Mouse (Mus musculus) neural tube, embryonic 12.5 days (tissue): ENCODE measurements around the gene Fgfbp3. TPM values are rescaled to one million over a fixed set of nuclear protein-coding genes. Genes with fewer than 3 reads are reported as not detected.

Experiments used
- ATAC-seq: fragments of 200-750 bp; cut with Nextera tagmentation; 2 replicates; pipeline ENCODE4 v1.8.0; 2017; ENCODE audit warnings: low read depth, mild to moderate bottlenecking, moderate TSS enrichment, moderate library complexity; ENCODE audit not compliant: low FRiP score
- H3K27ac ChIP-seq: fragments of 300-500 bp; sonication (generic); 2 replicates; pipeline ENCODE4 v1.5.1; 2016
- H3K27me3 ChIP-seq: fragments of 300-500 bp; sonication (generic); replicated peaks from 2 replicates; pipeline ENCODE4 v1.6.1; 2016; ENCODE audit warnings: mild to moderate bottlenecking
- H3K36me3 ChIP-seq: fragments of 300-500 bp; sonication (generic); 2 replicates; pipeline ENCODE4 v1.6.1; 2016; ENCODE audit warnings: mild to moderate bottlenecking
- H3K4me1 ChIP-seq: fragments of 300-500 bp; sonication (generic); 2 replicates; pipeline ENCODE4 v1.6.1; 2016
- H3K4me2 ChIP-seq: fragments of 300-500 bp; sonication (generic); replicated peaks from 2 replicates; pipeline ENCODE4 v1.6.1; 2016; ENCODE audit warnings: mild to moderate bottlenecking
- H3K4me3 ChIP-seq: fragments of 300-500 bp; sonication (generic); 2 replicates; pipeline ENCODE4 v1.5.1; 2016
- H3K9ac ChIP-seq: fragments of 300-500 bp; sonication (generic); 2 replicates; pipeline ENCODE4 v1.6.1; 2016; ENCODE audit warnings: mild to moderate bottlenecking
- H3K9me3 ChIP-seq: fragments of 300-500 bp; sonication (generic); 2 replicates; pipeline ENCODE4 v1.6.1; 2016; ENCODE audit warnings: mild to moderate bottlenecking
- WGBS: fragments of 180-500 bp; shearing (Covaris S2); methylation state at CpG from one replicate; pipeline ENCODE4 v1.1.7; 2016; 5-methylcytosine and 5-hydroxymethylcytosine counted together
- polyA plus RNA-seq: library from polyadenylated mRNA; unstranded; fragments of >200 nt; fragmentation: Nextera tagmentation; extraction: Ambion mirVana; gene quantifications from 2 replicates; pipeline ENCODE4 v1.2.1, GENCODE M21; 2016

Gene Fgfbp3
- polyA plus RNA-seq, 1 experiment from 2014 or later = 99.2 TPM

DNA sequence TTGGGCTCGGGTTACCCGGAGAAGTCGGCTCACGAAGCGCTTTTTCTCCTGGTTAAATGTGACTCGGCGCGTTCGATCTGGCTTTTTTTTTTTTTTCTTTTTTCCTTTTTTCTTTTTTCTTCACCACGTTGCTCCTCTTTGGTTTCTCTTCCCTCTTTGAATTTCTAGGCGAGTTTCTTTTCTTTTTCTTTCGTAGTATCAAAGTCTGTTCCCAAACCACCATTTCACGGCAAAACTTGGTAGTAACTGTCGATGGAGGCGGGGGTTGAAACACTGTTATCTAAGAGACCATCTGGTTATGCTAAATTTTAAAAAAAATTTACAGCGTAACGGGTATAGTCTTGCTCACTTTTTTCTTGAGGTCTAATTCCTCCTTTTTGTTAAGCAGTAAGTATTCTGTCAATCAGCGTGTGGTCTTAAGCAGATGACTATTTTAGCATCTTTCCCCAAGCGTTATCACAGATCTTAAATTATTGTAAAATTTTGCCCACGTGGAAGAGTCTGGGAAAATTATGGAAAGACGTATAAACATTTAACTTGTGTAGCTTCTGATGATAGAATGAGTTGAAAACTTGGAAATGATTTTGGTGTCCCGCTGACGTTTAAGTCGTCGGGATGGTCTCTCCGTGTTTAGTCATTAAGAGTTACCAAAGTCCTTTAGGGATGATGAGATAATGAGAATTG, 7.3 kb upstream of the Fgfbp3 start:
- Histone ChIP-seq H3K4me2 (peak overlapping the region; percentile 70), H3K4me3 (peak overlapping the region; percentile 91), H3K27me3 (no peaks in the 10 kb centered on the region), H3K4me1 (peaks cover 9% of the 10 kb centered on the region), H3K27ac (peak overlapping the region; percentile 80; the same call in 1 of the 2 replicates), H3K9ac (peak overlapping the region; percentile 91), H3K9me3 (no peaks in the 10 kb centered on the region), H3K36me3 (no peaks in the 10 kb centered on the region)
- ATAC-seq = no peak
- 1% methylated on average over 26 of the region's 26 CpGs for WGBS

DNA sequence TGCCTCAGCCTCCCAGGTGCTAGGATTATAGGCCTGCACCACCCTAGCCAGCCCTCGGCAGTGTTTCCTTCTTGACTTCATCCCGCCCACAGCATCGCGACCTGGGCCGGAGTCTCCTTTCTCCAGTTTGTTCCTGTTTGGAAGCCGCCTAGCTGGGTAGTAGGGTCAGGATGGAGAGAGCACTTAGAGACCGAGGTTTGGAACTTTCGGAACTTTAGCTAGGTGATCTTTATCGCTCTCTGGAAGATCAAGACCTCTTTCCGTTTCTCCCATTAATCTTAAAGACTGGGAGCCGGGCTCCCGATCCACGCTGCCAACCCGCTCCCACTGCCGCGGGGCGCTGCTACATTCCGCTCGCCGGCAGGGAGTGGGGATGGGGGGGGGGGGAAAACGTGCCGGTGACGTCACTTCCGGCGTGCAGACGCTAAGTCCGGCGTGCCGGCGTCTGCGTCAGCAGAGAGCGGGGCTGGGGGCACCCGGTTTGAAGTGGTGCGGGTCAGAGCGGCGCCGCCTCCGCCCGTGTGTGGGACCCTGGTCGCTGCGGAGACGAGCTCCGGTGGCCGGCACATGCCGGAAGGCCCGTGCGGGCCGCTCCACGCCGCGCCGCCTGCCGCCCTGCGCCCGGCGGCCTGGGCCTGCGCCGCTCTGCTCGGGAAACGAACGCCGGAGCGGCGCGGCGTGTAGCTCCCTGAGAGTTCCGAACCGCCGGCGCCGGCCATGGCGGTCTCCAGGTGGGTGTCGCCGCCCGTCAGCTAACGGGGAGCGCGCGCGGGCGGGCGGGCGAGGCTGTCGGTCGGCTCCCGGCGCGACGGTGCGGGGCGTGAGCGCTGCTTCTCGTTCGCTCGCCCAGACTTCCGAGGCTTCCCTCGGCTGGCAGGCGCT, 6.5 kb upstream of the Fgfbp3 start, which contains the start of gene Btaf1:
Gene Btaf1, plus strand, starts transcription at position 409 of the 882 bp plus-strand sequence.
- ATAC-seq = peak; percentile 97
- no peaks in the 10 kb centered on the region for H3K36me3 ChIP-seq
- peak within 1 kb of the TSS; percentile 91 for H3K4me3 ChIP-seq
- H3K9me3 ChIP-seq = no peaks in the 10 kb centered on the region
- no peaks in the 10 kb centered on the region for H3K27me3 ChIP-seq
- peak within 1 kb of the TSS; percentile 91 for H3K9ac ChIP-seq
- under 1% methylated on average over 96 of the region's 98 CpGs for WGBS
- H3K4me2 ChIP-seq = peak within 1 kb of the TSS; percentile 70
- peak within 1 kb of the TSS; percentile 80 for H3K27ac ChIP-seq
- peaks cover 9% of the 10 kb centered on the region for H3K4me1 ChIP-seq

DNA sequence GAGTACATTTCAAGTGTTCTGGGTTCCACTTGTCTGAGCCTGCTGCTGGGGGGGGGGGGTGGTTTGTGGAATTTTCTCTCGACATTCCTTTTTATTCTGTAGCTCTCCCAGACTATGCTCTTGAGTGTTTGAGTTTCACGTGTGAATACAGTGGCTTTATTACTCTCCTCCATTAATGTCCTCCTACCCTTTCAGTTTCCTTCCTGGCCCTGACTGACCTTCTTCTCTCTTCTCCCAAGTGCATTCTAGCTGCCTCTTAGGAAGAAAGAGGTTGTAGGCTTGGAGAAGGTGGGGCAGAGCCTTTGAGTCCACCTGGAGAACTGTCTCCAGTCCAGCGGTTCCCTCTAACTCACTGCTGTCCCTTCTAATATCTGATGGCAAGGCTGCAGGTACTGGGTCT, 3.5 kb upstream of the Fgfbp3 start:
- WGBS = 58% methylated on average over 3 of the region's 3 CpGs
- H3K27me3 ChIP-seq = no peaks in the 10 kb centered on the region
- ATAC-seq = no peak

DNA sequence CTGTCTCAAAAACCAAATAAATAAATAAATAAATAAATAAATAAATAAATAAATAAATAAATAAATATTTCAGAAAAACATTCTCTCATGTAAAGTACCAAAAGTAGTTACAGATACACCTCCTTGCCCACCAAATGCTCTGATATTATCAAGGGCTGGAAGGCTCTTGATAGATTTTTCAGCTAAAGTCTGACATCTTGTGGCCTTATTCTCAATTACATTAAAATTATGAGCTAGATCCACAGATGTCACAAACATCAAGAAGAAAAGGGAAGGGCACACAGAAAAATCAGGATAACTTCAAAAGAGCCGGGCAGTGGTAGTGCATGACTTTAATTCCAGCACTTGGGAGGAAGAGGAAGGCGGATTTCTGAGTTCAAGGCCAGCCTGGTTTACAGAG, 2.6 kb upstream of the Fgfbp3 start:
- H3K27me3 ChIP-seq = no peaks in the 10 kb centered on the region
- no peaks in the 10 kb centered on the region for H3K9me3 ChIP-seq
- H3K4me2 ChIP-seq = no peak overlapping the region
- H3K4me1 ChIP-seq = peaks cover 8% of the 10 kb centered on the region
- H3K27ac ChIP-seq = no peak overlapping the region
- H3K36me3 ChIP-seq = no peaks in the 10 kb centered on the region
- 52% methylated on average over 2 of the region's 2 CpGs for WGBS
- H3K4me3 ChIP-seq = no peak overlapping the region
- H3K9ac ChIP-seq = no peak overlapping the region
- ATAC-seq = no peak

More for the DNA sequence above, 3.5 kb upstream of the Fgfbp3 start:
- Histone ChIP-seq H3K27ac (no peak overlapping the region), H3K36me3 (no peaks in the 10 kb centered on the region), H3K4me2 (no peak overlapping the region), H3K9me3 (no peaks in the 10 kb centered on the region), H3K9ac (no peak overlapping the region), H3K4me1 (peaks cover 12% of the 10 kb centered on the region), H3K4me3 (no peak overlapping the region)

DNA sequence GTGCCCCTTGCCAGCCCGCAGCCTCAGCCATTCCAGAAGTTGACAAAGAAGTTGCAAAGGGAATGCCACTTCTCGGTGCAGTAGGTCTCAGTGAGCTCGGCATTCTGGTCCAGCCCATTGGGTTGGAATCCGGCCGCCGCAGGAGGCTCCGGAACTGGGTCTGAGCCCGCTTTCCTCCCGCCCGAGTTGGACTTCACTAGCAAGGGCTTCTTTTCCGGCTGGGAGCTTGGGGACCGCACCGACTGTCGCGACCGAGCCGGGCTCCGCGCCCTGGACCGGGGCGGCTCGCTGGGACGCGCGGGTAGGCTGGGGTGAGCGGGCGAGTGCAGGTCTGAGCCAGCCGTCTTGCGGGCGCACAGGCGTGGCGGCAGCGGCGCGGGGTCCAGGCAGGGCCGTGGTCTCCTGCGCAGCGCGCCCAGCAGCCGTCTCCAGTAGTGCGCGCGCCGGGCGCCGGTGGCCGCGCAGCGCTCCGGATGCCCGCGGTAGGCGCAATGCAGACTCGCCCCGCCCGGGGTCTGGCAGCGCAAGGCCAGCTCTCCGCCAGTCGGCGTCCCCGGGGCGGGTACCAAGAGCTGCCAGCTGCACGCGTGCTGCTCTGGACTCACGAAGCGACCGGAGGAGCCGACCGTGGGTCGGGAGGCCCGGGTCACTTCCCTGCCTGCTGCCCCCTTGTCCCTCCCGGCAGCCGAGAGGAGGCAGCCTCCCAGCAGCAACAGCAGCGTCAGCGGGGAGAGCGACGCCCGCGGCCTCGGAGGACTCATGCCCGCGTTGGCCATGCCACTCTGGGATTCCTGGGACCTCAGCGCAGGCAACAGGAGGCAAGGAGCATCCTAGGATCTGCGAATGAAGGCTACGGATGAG, 744 bp downstream of the Fgfbp3 start:
- Histone ChIP-seq H3K4me3 (peak overlapping the region; percentile 85), H3K9ac (peak overlapping the region; percentile 92), H3K27ac (peak overlapping the region; percentile 79), H3K36me3 (no peaks in the 10 kb centered on the region), H3K4me1 (peaks cover 2% of the 10 kb centered on the region; the same call in 1 of the 2 replicates), H3K27me3 (no peaks in the 10 kb centered on the region), H3K4me2 (peak overlapping the region; percentile 67), H3K9me3 (no peaks in the 10 kb centered on the region)
- ATAC-seq = peak; percentile 88
- WGBS = under 1% methylated on average over 85 of the region's 85 CpGs

DNA sequence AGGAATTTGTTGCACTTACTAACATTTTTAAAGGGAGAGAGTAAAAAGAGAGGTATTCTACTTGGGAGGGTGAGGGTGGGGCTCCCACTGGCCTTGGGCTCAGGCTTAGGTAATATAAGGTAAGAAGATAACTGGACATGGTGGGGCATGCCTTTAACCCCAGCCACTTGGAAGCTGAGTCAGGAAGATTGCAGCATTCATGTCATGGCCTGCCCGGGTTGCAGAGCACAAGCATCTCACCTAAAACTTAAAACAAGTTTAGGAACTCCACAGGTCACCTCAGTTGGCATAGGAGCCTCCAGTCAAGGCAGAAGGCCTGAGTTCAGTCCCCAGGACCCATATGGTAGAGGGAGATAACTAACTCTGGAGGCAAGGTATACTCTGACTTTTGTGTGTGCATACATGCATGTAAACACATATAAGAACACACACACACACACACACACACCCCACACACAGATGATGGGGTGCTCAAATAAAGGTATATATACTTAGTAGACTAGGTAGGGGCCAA, 2.5 kb downstream of the Fgfbp3 start:
- Histone ChIP-seq H3K36me3 (no peaks in the 10 kb centered on the region), H3K9ac (no peak overlapping the region), H3K27me3 (no peaks in the 10 kb centered on the region), H3K9me3 (no peaks in the 10 kb centered on the region), H3K4me2 (peak overlapping the region; percentile 21), H3K4me3 (0 out of 2 replicates have a peak overlapping the region, but pooled peaks have one; percentile 2), H3K27ac (no peak overlapping the region), H3K4me1 (peaks cover 2% of the 10 kb centered on the region; the same call in 1 of the 2 replicates)
- ATAC-seq = no peak
- WGBS = 84% methylated on average over 1 of the region's 1 CpGs

DNA sequence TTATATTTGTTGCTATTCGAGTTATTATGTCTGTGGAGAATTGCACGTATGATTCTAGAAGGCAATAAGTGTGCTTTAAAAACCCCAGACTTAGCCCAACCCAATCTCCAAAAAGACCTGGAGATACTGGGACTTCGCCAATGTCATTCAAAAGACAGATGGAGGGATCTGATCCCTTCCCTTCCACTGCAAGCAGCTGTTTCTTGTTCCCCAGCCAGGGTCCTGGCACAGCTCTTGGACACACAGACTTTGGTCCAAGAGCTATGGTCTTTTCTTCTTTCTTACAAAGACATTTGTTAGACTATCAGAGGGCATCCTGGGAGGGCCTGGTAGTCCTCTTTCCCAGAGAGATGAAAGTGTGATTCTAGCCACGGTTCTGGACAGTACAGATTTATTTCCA, 3.2 kb downstream of the Fgfbp3 start:
- WGBS = 72% methylated on average over 4 of the region's 4 CpGs

DNA sequence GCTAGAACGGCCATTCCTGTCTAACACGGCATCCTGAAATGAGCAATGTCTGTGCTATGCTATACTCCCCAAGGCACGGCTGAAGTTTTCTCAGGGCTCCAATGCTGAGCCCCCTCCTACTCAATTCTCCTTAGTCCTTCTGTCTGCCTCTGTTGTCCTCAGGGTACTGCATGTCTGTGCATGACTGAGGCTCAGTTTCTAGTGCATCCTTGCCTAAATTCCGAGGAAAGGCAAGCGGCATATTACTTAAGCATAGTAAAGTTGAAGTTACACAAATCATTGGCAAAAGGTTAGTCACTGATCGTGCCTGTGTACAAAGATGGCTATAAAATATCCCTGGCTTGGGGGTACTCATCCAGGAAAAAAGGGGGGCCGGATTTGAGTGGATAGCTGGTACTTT, 6.4 kb downstream of the Fgfbp3 start:
- Histone ChIP-seq H3K9me3 (no peaks in the 10 kb centered on the region), H3K9ac (no peak overlapping the region), H3K27me3 (no peaks in the 10 kb centered on the region), H3K4me2 (no peak overlapping the region), H3K36me3 (no peaks in the 10 kb centered on the region), H3K4me1 (no peaks in the 10 kb centered on the region), H3K27ac (no peak overlapping the region), H3K4me3 (no peak overlapping the region)
- no peak for ATAC-seq
- WGBS = 41% methylated on average over 7 of the region's 7 CpGs

More for the DNA sequence above, 3.2 kb downstream of the Fgfbp3 start:
- no peaks in the 10 kb centered on the region for H3K9me3 ChIP-seq
- H3K4me2 ChIP-seq = no peak overlapping the region
- H3K4me1 ChIP-seq = peaks cover 2% of the 10 kb centered on the region; the same call in 1 of the 2 replicates
- no peaks in the 10 kb centered on the region for H3K27me3 ChIP-seq
- ATAC-seq = no peak
- no peak overlapping the region for H3K9ac ChIP-seq
- no peak overlapping the region for H3K4me3 ChIP-seq
- H3K27ac ChIP-seq = no peak overlapping the region
- no peaks in the 10 kb centered on the region for H3K36me3 ChIP-seq

DNA sequence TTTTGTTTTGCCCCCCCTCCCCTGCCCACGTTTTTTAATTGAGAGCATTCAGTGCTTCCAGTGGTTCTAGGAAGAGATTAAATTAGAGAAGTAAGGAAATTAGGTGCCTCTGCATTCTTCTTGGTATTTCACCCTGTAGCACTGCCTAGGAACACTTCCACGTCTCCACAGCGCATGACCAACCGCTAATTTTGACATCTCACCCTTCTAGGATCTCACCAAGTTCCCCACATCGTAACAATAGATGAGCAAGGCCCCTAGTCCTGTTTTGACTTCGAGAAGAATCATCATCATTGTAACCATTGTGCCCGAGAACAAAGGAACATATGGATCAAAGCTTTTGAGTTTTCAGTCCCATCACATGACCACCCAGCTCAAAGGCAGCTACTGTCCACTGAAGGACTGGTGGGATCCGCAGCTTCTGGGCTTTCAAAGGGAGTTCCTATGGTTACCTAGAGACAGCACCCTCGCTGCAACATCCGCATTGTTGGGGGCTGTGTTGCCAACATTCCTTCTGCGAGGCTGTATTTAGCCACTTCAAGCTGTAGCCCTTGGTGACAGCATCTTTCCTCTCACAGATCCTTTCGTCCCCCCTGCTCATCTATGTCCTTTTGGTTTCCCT, 8.9 kb downstream of the Fgfbp3 start:
- 9% methylated on average over 12 of the region's 12 CpGs for WGBS
- Histone ChIP-seq H3K36me3 (no peaks in the 10 kb centered on the region), H3K27ac (no peak overlapping the region), H3K27me3 (no peaks in the 10 kb centered on the region), H3K4me1 (no peaks in the 10 kb centered on the region), H3K9me3 (no peaks in the 10 kb centered on the region), H3K4me2 (0 out of 2 replicates have a peak overlapping the region, but pooled peaks have one; percentile 16), H3K4me3 (no peak overlapping the region), H3K9ac (no peak overlapping the region)
- peak; percentile 77 for ATAC-seq

DNA sequence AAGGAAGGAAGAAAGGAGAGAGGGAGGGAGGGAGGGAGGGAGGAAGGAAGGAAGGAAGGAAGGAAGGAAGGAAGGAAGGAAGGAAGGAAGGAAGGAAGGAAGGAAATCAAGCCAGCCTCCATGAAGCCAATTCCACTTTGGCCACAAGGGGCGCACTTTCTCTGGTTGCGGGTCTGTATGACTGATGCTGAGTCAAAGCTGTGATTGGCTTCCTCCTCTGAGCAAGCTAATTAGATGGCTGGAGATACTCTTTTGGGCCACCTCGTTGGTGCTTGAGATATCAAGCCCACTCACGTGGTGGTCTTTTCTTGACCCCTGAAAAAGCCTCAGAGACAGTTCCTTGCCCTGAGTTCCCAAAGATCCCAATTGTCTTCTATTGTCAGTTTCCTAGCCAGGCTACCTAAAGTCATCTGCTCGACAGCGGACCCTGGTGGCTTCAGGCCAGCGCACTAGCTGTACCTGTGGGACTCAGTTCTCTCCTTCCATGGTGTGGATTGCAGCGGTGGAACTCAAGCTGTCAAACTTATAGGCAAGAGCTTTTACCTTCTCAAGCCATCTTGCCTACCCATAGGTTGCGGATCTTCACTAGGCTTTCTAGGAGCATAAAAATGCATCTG, 9.6 kb downstream of the Fgfbp3 start:
- no peak overlapping the region for H3K27ac ChIP-seq
- 0 out of 2 replicates have a peak, but pooled peaks have one; percentile 25 for ATAC-seq
- 24% methylated on average over 9 of the region's 9 CpGs for WGBS

DNA sequence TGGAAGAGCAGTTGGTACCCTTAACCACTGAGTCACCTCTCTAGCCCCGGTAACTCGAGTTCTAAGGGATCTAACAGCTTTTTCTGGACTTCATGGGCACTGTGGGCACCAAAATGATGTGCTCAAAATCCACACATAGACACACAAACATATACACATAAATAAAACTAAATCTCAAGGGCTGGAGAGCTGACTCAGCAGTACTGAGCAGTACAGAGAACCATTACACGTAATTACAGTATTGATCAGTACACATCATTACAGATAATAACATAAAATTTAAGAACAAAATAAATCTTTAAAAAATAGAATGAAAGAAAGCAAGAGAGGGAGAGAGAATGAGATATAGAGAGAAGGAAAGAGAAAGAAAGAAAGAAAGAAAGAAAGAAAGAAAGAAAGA, 10.3 kb downstream of the Fgfbp3 start:
- Histone ChIP-seq H3K9me3 (no peaks in the 10 kb centered on the region), H3K9ac (no peak overlapping the region), H3K36me3 (no peaks in the 10 kb centered on the region), H3K4me2 (no peak overlapping the region), H3K27me3 (no peaks in the 10 kb centered on the region), H3K4me1 (no peaks in the 10 kb centered on the region), H3K27ac (no peak overlapping the region), H3K4me3 (no peak overlapping the region)
- ATAC-seq = no peak
- WGBS = 80% methylated on average over 3 of the region's 3 CpGs

More for the DNA sequence above, 9.6 kb downstream of the Fgfbp3 start:
- Histone ChIP-seq H3K36me3 (no peaks in the 10 kb centered on the region), H3K4me2 (no peak overlapping the region), H3K9ac (no peak overlapping the region), H3K27me3 (no peaks in the 10 kb centered on the region), H3K4me3 (no peak overlapping the region), H3K4me1 (no peaks in the 10 kb centered on the region), H3K9me3 (no peaks in the 10 kb centered on the region)
